In genomic region chr2:167058814-167059387, GRCm38 (mm10) we compare ENCODE assay signal across 16 mouse cellular contexts. TPM values are rescaled to one million over a fixed set of nuclear protein-coding genes. Genes with fewer than 3 reads are reported as not detected.
DNase-seq lines count a peak whose midpoint lies in the region; ATAC-seq and TF ChIP-seq lines count a peak whose summit lies in the region.
"Had no signal": no experiment of that assay in that cellular context is flagged by ENCODE, and none has a peak within 500 bp of the region (broad histone marks: within the 10 kb centered on the region; RNA-seq: fewer than 3 reads in every experiment).

No protein-coding gene starts in this region.

- no peak for ATAC-seq in heart, embryonic 15.5 days (replicated peaks; ENCODE audit: insufficient number of reproducible peaks, insufficient read depth, low FRiP score, low read depth)
- ATAC-seq in liver, embryonic 12.5 days, result no peak
- no peak for ATAC-seq in liver, embryonic 11.5 days (replicated peaks; ENCODE audit: low FRiP score)
- ATAC-seq: forebrain, embryonic 16.5 days; lung, postnatal 0 days; midbrain, embryonic 16.5 days had no signal

- H3K4me3 ChIP-seq in heart, embryonic 15.5 days, result no peak overlapping the region
- no peak overlapping the region for H3K4me3 ChIP-seq in liver, embryonic 12.5 days
- no peak overlapping the region for H3K4me3 ChIP-seq in liver, embryonic 11.5 days (ENCODE audit: low read depth, low read length)
- H3K4me3 ChIP-seq in small intestine, adult 2 months (ENCODE audit: low read depth, low read length), result no peak overlapping the region

- TF ChIP-seq CTCF in small intestine, adult 2 months (IDR thresholded peaks at IDR 0.05; ENCODE audit: extremely low read depth, insufficient read length, insufficient replicate concordance, low read depth, low read length), result no peak

- peaks cover 44% of the 10 kb centered on the region for H3K36me3 ChIP-seq in heart, embryonic 15.5 days
- peaks cover 65% of the 10 kb centered on the region for H3K36me3 ChIP-seq in liver, embryonic 12.5 days
- H3K36me3 ChIP-seq in liver, embryonic 11.5 days (ENCODE audit: control insufficient read depth, insufficient read depth, low read length), result peaks cover 32% of the 10 kb centered on the region
- peaks cover 39% of the 10 kb centered on the region for H3K36me3 ChIP-seq in small intestine, adult 2 months (ENCODE audit: control insufficient read depth, insufficient read depth, low read length)

- 67% methylated on average over 3 of the region's 3 CpGs for WGBS in heart, embryonic 15.5 days
- WGBS in liver, embryonic 12.5 days (ENCODE audit: insufficient replicate concordance), result 80% methylated on average over 3 of the region's 3 CpGs
- WGBS in liver, embryonic 11.5 days, result 75% methylated on average over 3 of the region's 3 CpGs
- 27% methylated on average over 3 of the region's 3 CpGs for WGBS in small intestine, adult 2 months

- H3K27ac ChIP-seq in heart, embryonic 15.5 days, result peak overlapping the region; percentile 37
- no peak overlapping the region for H3K27ac ChIP-seq in liver, embryonic 12.5 days
- no peak overlapping the region for H3K27ac ChIP-seq in liver, embryonic 11.5 days (ENCODE audit: low read depth, low read length)
- peak overlapping the region; percentile 44 for H3K27ac ChIP-seq in small intestine, adult 2 months (ENCODE audit: insufficient read depth, low read depth, low read length)

- no peaks in the 10 kb centered on the region for H3K27me3 ChIP-seq in heart, embryonic 15.5 days
- no peaks in the 10 kb centered on the region for H3K27me3 ChIP-seq in liver, embryonic 12.5 days (replicated peaks)
- H3K27me3 ChIP-seq in liver, embryonic 11.5 days (replicated peaks; ENCODE audit: control insufficient read depth, insufficient read depth, low read length), result no peaks in the 10 kb centered on the region
- no peaks in the 10 kb centered on the region for H3K27me3 ChIP-seq in small intestine, adult 2 months (ENCODE audit: control insufficient read depth, insufficient read depth, low read length)
- H3K27me3 ChIP-seq: megakaryocyte, embryonic 14.5 days had no signal

- 0 out of 2 replicates have a peak overlapping the region, but pooled peaks have one; percentile 21 for H3K9ac ChIP-seq in heart, embryonic 15.5 days
- H3K9ac ChIP-seq in liver, embryonic 12.5 days, result 0 out of 2 replicates have a peak overlapping the region, but pooled peaks have one; percentile 3
- H3K9ac ChIP-seq in liver, embryonic 11.5 days (ENCODE audit: low read depth, low read length), result no peak overlapping the region

- intact Hi-C loops in heart, postnatal 14 days (cut with DNase I), result no loop called here

- no peak for DNase-seq in heart, postnatal 14 days
- no peak for DNase-seq in liver, embryonic 11.5 days (ENCODE audit: low spot score)
- peak; percentile 92 for DNase-seq in ZHBTc4 (ENCODE audit: low read depth, low spot score)
- DNase-seq in spleen, postnatal 10 days (ENCODE audit: low spot score in 2 of 2), result no peak
- DNase-seq: adrenal gland, postnatal 14 days; B cell, adult 2 months; cerebellum, adult 2 months; retina, postnatal 1 day; right cerebral cortex, postnatal 4 days had no signal

- no peak overlapping the region for H3K4me2 ChIP-seq in heart, embryonic 15.5 days
- no peak overlapping the region for H3K4me2 ChIP-seq in liver, embryonic 12.5 days
- no peak overlapping the region for H3K4me2 ChIP-seq in liver, embryonic 11.5 days

- H3K9me3 ChIP-seq in heart, embryonic 15.5 days (replicated peaks), result no peaks in the 10 kb centered on the region
- H3K9me3 ChIP-seq in liver, embryonic 12.5 days (replicated peaks), result no peaks in the 10 kb centered on the region
- no peaks in the 10 kb centered on the region for H3K9me3 ChIP-seq in liver, embryonic 11.5 days (ENCODE audit: control insufficient read depth, low read length)
- H3K9me3 ChIP-seq: megakaryocyte, embryonic 14.5 days had no signal

- TF ChIP-seq POLR2A in small intestine, adult 2 months (IDR thresholded peaks at IDR 0.05; ENCODE audit: low read depth, low read length), result no peak

- peaks cover 32% of the 10 kb centered on the region for H3K4me1 ChIP-seq in heart, embryonic 15.5 days (replicated peaks)
- H3K4me1 ChIP-seq in liver, embryonic 12.5 days, result peaks cover 60% of the 10 kb centered on the region
- peaks cover 23% of the 10 kb centered on the region for H3K4me1 ChIP-seq in liver, embryonic 11.5 days (replicated peaks; ENCODE audit: control insufficient read depth, insufficient read depth, low read length)
- peaks cover 16% of the 10 kb centered on the region for H3K4me1 ChIP-seq in small intestine, adult 2 months (ENCODE audit: control insufficient read depth, insufficient read depth, insufficient read length, low read length)

RNA-seq across cellular contexts. Expression of gene Znfx1, which starts 3.9 kb away (rescaled TPM):
- polyA plus RNA-seq in heart, embryonic 15.5 days (2015; fragmentation: Nextera tagmentation; extraction: Ambion mirVana), result 6.2 and 8.3 TPM in 2 replicates
- 10 to 100 TPM; 32.1 to 36.1 TPM for total RNA-seq in heart, postnatal 14 days (2021)
- 13.7 and 13.8 TPM in 2 replicates for polyA plus RNA-seq in liver, embryonic 12.5 days (2016; fragmentation: Nextera tagmentation; extraction: Ambion mirVana)
- 10.1 and 11.2 TPM in 2 replicates for polyA plus RNA-seq in liver, embryonic 11.5 days (2014; fragmentation: Nextera tagmentation; extraction: Ambion mirVana)
- 21.0 and 56.0 TPM in 2 replicates for polyA plus RNA-seq in small intestine, adult 2 months (2012; rRNA removed)

RNA-seq across cellular contexts. Expression of gene Ddx27, which starts 43.9 kb away (rescaled TPM):
- 24.2 and 31.0 TPM in 2 replicates for polyA plus RNA-seq in heart, embryonic 15.5 days (2015; fragmentation: Nextera tagmentation; extraction: Ambion mirVana)
- total RNA-seq in heart, postnatal 14 days (2021), result 10 to 100 TPM; 12.3 to 13.7 TPM
- 78.8 and 79.3 TPM in 2 replicates for polyA plus RNA-seq in liver, embryonic 12.5 days (2016; fragmentation: Nextera tagmentation; extraction: Ambion mirVana)
- 102 and 103 TPM in 2 replicates for polyA plus RNA-seq in liver, embryonic 11.5 days (2014; fragmentation: Nextera tagmentation; extraction: Ambion mirVana)
- 6.4 and 14.7 TPM in 2 replicates for polyA plus RNA-seq in small intestine, adult 2 months (2012; rRNA removed)

Comparison
In these comparisons a context has a peak if more than half of its experiments do, and no peak if none do; other contexts are left out.
1. H3K27ac ChIP-seq: peak in heart, embryonic 15.5 days (single experiment) and small intestine, adult 2 months (single experiment); none in liver, embryonic 12.5 days (single experiment) and liver, embryonic 11.5 days (single experiment).